Comparison of ENCODE assay signal across 23 mouse cellular contexts in the genomic region with DNA sequence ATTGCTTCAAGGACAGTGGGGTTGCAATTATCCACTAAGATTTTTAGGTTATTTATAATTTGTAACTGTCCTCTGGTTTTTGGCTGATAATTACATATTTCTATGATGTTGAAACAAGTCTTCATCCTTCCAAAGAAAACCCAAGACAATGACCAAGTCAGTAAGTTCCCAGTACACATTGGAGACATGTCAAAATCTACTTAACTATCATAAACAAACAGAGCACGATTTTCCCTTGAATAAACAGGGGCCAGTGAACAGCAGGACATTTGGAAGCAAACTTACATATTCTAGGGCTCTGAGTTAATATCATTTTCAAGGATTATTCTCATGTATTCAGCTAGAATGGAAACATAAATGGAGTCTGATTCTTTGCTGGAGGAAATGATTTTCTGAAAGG.
DNase-seq lines count a peak whose midpoint lies in the region; ATAC-seq and TF ChIP-seq lines count a peak whose summit lies in the region.
"Had no signal": no experiment of that assay in that cellular context is flagged by ENCODE, and none has a peak within 500 bp of the region (broad histone marks: within the 10 kb centered on the region; RNA-seq: fewer than 3 reads in every experiment).

No protein-coding gene starts in this region.

- H3K9ac ChIP-seq in heart, adult 2 months (ENCODE audit: low read depth, low read length): no peak overlapping the region
- H3K9ac ChIP-seq in heart, embryonic 12.5 days: no peak overlapping the region
- H3K9ac ChIP-seq in kidney, postnatal 0 days (ENCODE audit: low read depth, low read length): no peak overlapping the region
- H3K9ac ChIP-seq in lung, postnatal 0 days (replicated peaks; ENCODE audit: low read depth): no peak overlapping the region
- H3K9ac ChIP-seq: embryonic facial prominence, embryonic 13.5 days; forebrain, embryonic 12.5 days; heart, embryonic 13.5 days; hindbrain, embryonic 12.5 days had no signal

- H3K79me2 ChIP-seq in heart, adult 2 months (replicated peaks; ENCODE audit: control insufficient read depth, insufficient read depth, low read length): no peaks in the 10 kb centered on the region

- peak overlapping the region; percentile 41 for H3K27ac ChIP-seq in heart, adult 2 months
- H3K27ac ChIP-seq in heart, embryonic 12.5 days (ENCODE audit: poor library complexity, severe bottlenecking): no peak overlapping the region
- no peak overlapping the region for H3K27ac ChIP-seq in kidney, postnatal 0 days
- no peak overlapping the region for H3K27ac ChIP-seq in lung, postnatal 0 days (ENCODE audit: low read length)
- H3K27ac ChIP-seq: embryonic facial prominence, embryonic 13.5 days; forebrain, embryonic 12.5 days; heart, embryonic 13.5 days; hindbrain, embryonic 12.5 days had no signal

- H3K9me3 ChIP-seq in heart, embryonic 12.5 days (replicated peaks): no peaks in the 10 kb centered on the region
- H3K9me3 ChIP-seq in kidney, postnatal 0 days (replicated peaks; ENCODE audit: low read length): no peaks in the 10 kb centered on the region
- H3K9me3 ChIP-seq in lung, postnatal 0 days (ENCODE audit: low read length): no peaks in the 10 kb centered on the region
- H3K9me3 ChIP-seq: embryonic facial prominence, embryonic 13.5 days; forebrain, embryonic 12.5 days; heart, embryonic 13.5 days; hindbrain, embryonic 12.5 days had no signal

- H3K36me3 ChIP-seq in heart, adult 2 months (ENCODE audit: control insufficient read depth, insufficient read depth, low read length): no peaks in the 10 kb centered on the region
- H3K36me3 ChIP-seq in heart, embryonic 12.5 days: no peaks in the 10 kb centered on the region
- no peaks in the 10 kb centered on the region for H3K36me3 ChIP-seq in kidney, postnatal 0 days (ENCODE audit: insufficient read depth, low read length)
- no peaks in the 10 kb centered on the region for H3K36me3 ChIP-seq in lung, postnatal 0 days (ENCODE audit: insufficient read depth, low read length)
- H3K36me3 ChIP-seq: embryonic facial prominence, embryonic 13.5 days; forebrain, embryonic 12.5 days; heart, embryonic 13.5 days; hindbrain, embryonic 12.5 days had no signal

- ATAC-seq in heart, embryonic 12.5 days (ENCODE audit: insufficient number of reproducible peaks, low FRiP score): no peak
- no peak for ATAC-seq in kidney, postnatal 0 days (replicated peaks; ENCODE audit: low FRiP score, low read depth)
- 0 out of 2 replicates have a peak, but pooled peaks have one; percentile 28 for ATAC-seq in lung, postnatal 0 days
- ATAC-seq: activated CD4-positive, CD25-positive, alpha-beta regulatory T cell, adult 4 months; forebrain, embryonic 16.5 days; hindbrain, embryonic 16.5 days had no signal

- no peaks in the 10 kb centered on the region for H3K27me3 ChIP-seq in heart, adult 2 months (ENCODE audit: control insufficient read depth, insufficient read depth, low read length)
- H3K27me3 ChIP-seq in heart, embryonic 12.5 days (replicated peaks): no peaks in the 10 kb centered on the region
- no peaks in the 10 kb centered on the region for H3K27me3 ChIP-seq in kidney, postnatal 0 days (ENCODE audit: insufficient read depth, low read length)
- H3K27me3 ChIP-seq in lung, postnatal 0 days (replicated peaks; ENCODE audit: insufficient read depth, low read length): no peaks in the 10 kb centered on the region
- H3K27me3 ChIP-seq: embryonic facial prominence, embryonic 13.5 days; forebrain, embryonic 12.5 days; heart, embryonic 13.5 days; hindbrain, embryonic 12.5 days; Patski had no signal

- no peak overlapping the region for H3K4me3 ChIP-seq in heart, adult 2 months
- no peak overlapping the region for H3K4me3 ChIP-seq in heart, embryonic 12.5 days
- H3K4me3 ChIP-seq in kidney, postnatal 0 days (replicated peaks; ENCODE audit: low read depth, low read length): no peak overlapping the region
- H3K4me3 ChIP-seq in lung, postnatal 0 days (ENCODE audit: low read depth, low read length): no peak overlapping the region
- no peak overlapping the region for H3K4me3 ChIP-seq in lung, adult 2 months (replicated peaks; ENCODE audit: extremely low read depth, low read depth, low read length)
- H3K4me3 ChIP-seq: embryonic facial prominence, embryonic 13.5 days; forebrain, embryonic 12.5 days; heart, embryonic 13.5 days; hindbrain, embryonic 12.5 days had no signal

- no peak for TF ChIP-seq EP300 in heart, adult 2 months (IDR thresholded peaks at IDR 0.05; ENCODE audit: insufficient read depth, low read depth, low read length)
- TF ChIP-seq EP300 in lung, postnatal 0 days (IDR thresholded peaks at IDR 0.05): no peak

- no peak for TF ChIP-seq POLR2A in heart, adult 2 months (IDR thresholded peaks at IDR 0.05; ENCODE audit: insufficient read depth, low read depth, low read length)
- TF ChIP-seq POLR2A in lung, adult 2 months (IDR thresholded peaks at IDR 0.05; ENCODE audit: borderline replicate concordance, extremely low read depth, low read depth, low read length): no peak

- DNase-seq in heart, adult 2 months: no peak
- DNase-seq in kidney, postnatal 0 days (ENCODE audit: low spot score): peak; percentile 27
- no peak for DNase-seq in kidney, postnatal 25 days
- DNase-seq in lung, postnatal 0 days (ENCODE audit: low spot score): peak; percentile 61
- DNase-seq in lung, adult 2 months: no peak
- DNase-seq in adipocyte (ENCODE audit: low spot score): peak; percentile 63
- DNase-seq in layer of hippocampus, adult 9-10 months (ENCODE audit: low spot score): no peak
- DNase-seq: adrenal gland, adult 2 months; adrenal gland, postnatal 25 days; cerebellum, adult 18-20 months; cerebellum, adult 9-11 months; cerebellum, postnatal 36 days; gastrocnemius, postnatal 10 days; heart, postnatal 4 days had no signal

- H3K4me1 ChIP-seq in heart, adult 2 months (ENCODE audit: control insufficient read depth, insufficient read depth, low read length): no peaks in the 10 kb centered on the region; the same call in 1 of the 2 replicates
- no peaks in the 10 kb centered on the region for H3K4me1 ChIP-seq in heart, embryonic 12.5 days (replicated peaks)
- no peaks in the 10 kb centered on the region for H3K4me1 ChIP-seq in kidney, postnatal 0 days (replicated peaks; ENCODE audit: insufficient read depth, low read length)
- H3K4me1 ChIP-seq in lung, postnatal 0 days (ENCODE audit: insufficient read depth, low read depth, low read length): no peaks in the 10 kb centered on the region
- H3K4me1 ChIP-seq in lung, adult 2 months (ENCODE audit: control insufficient read depth, insufficient read depth, low read length): no peaks in the 10 kb centered on the region
- H3K4me1 ChIP-seq: embryonic facial prominence, embryonic 13.5 days; forebrain, embryonic 12.5 days; heart, embryonic 13.5 days; hindbrain, embryonic 12.5 days had no signal

- no peak for TF ChIP-seq CTCF in heart, adult 2 months (IDR thresholded peaks at IDR 0.05)
- no peak for TF ChIP-seq CTCF in kidney, postnatal 0 days (IDR thresholded peaks at IDR 0.05; ENCODE audit: low read depth)
- TF ChIP-seq CTCF in lung, postnatal 0 days (IDR thresholded peaks at IDR 0.05): no peak
- TF ChIP-seq CTCF in lung, adult 2 months (IDR thresholded peaks at IDR 0.05; ENCODE audit: insufficient read depth, low read length): no peak

- 22% methylated on average over 1 of the region's 1 CpGs for WGBS in heart, adult 2 months
- WGBS in heart, embryonic 12.5 days: 43% methylated on average over 1 of the region's 1 CpGs
- WGBS in kidney, postnatal 0 days: 43% methylated on average over 1 of the region's 1 CpGs
- 21% methylated on average over 1 of the region's 1 CpGs for WGBS in lung, postnatal 0 days
- 16% methylated on average over 1 of the region's 1 CpGs for WGBS in lung, adult 2 months

- H3K4me2 ChIP-seq in heart, embryonic 12.5 days: no peak overlapping the region
- no peak overlapping the region for H3K4me2 ChIP-seq in kidney, postnatal 0 days (ENCODE audit: low read length)
- H3K4me2 ChIP-seq in lung, postnatal 0 days (replicated peaks; ENCODE audit: low read depth, low read length): no peak overlapping the region
- H3K4me2 ChIP-seq: embryonic facial prominence, embryonic 13.5 days; forebrain, embryonic 12.5 days; heart, embryonic 13.5 days; hindbrain, embryonic 12.5 days had no signal

- intact Hi-C loops in heart, adult 2 months (cut with DNase I): no loop called here

Comparison
In these comparisons a context has a peak if more than half of its experiments do, and no peak if none do; other contexts are left out.
1. DNase-seq: peak in kidney, postnatal 0 days (single experiment), lung, postnatal 0 days (single experiment) and adipocyte (single experiment); none in heart, adult 2 months (0 of 2), kidney, postnatal 25 days (0 of 2), lung, adult 2 months (single experiment) and layer of hippocampus, adult 9-10 months (single experiment).